Mouse (Mus musculus) stomach, postnatal 0 days (tissue): ENCODE measurements around the gene Ndufaf2. TPM values are rescaled to one million over a fixed set of nuclear protein-coding genes. Genes with fewer than 3 reads are reported as not detected.

Experiments used
- ATAC-seq: fragments of 200-750 bp; cut with Nextera tagmentation; 2 replicates; pipeline ENCODE4 v1.8.0; 2017; ENCODE audit not compliant: low FRiP score, low TSS enrichment
- DNase-seq: peaks from one replicate; pipeline ENCODE4 v3.0.0-alpha.2; 2016; ENCODE audit warnings: low spot score
- H3K27ac ChIP-seq: fragments of 300-500 bp; sonication (generic); replicated peaks from 2 replicates; pipeline ENCODE4 v1.5.1; 2014; ENCODE audit warnings: mild to moderate bottlenecking, control low read depth
- H3K27me3 ChIP-seq: fragments of 300-500 bp; sonication (generic); 2 replicates; pipeline ENCODE4 v1.6.1; 2014; ENCODE audit warnings: low read length; ENCODE audit not compliant: control insufficient read depth, insufficient read depth
- H3K36me3 ChIP-seq: fragments of 300-500 bp; sonication (generic); 2 replicates; pipeline ENCODE4 v1.6.1; 2014; ENCODE audit warnings: low read length, mixed read lengths; ENCODE audit not compliant: control insufficient read depth, insufficient read depth
- H3K4me1 ChIP-seq: fragments of 300-500 bp; sonication (generic); replicated peaks from 2 replicates; pipeline ENCODE4 v1.6.1; 2014; ENCODE audit warnings: antibody characterized with exemption; ENCODE audit not compliant: control insufficient read depth, insufficient read depth
- H3K4me2 ChIP-seq: fragments of 300-500 bp; sonication (generic); replicated peaks from 2 replicates; pipeline ENCODE4 v1.6.1; 2014; ENCODE audit warnings: low read depth, mild to moderate bottlenecking, control low read depth, moderate library complexity
- H3K4me3 ChIP-seq: fragments of 300-500 bp; sonication (generic); 2 replicates; pipeline ENCODE4 v1.5.1; 2014; ENCODE audit warnings: low read depth, low read length, control low read depth
- H3K9ac ChIP-seq: fragments of 300-500 bp; sonication (generic); 2 replicates; pipeline ENCODE4 v1.6.1; 2014; ENCODE audit warnings: mild to moderate bottlenecking, low read length, control low read depth, mixed read lengths
- H3K9me3 ChIP-seq: fragments of 300-500 bp; sonication (generic); 2 replicates; pipeline ENCODE4 v1.6.1; 2016; ENCODE audit warnings: low read length; ENCODE audit not compliant: control insufficient read depth
- CTCF ChIP-seq: IDR thresholded peaks from 2 replicates; pipeline ENCODE4 v1.5.1; 2016; ENCODE audit warnings: antibody characterized with exemption, low read depth, mild to moderate bottlenecking, moderate library complexity
- EP300 ChIP-seq: optimal IDR thresholded peaks from 2 replicates; pipeline ENCODE3; 2016; ENCODE audit warnings: antibody characterized with exemption
- WGBS: fragments of 180-500 bp; shearing (Covaris S2); extraction: QIAGEN DNeasy Blood & Tissue Kit; methylation state at CpG from one replicate; pipeline ENCODE4 v1.1.7; 2014; 5-methylcytosine and 5-hydroxymethylcytosine counted together
- polyA plus RNA-seq: library from polyadenylated mRNA; unstranded; fragments of >200 nt; fragmentation: Nextera tagmentation; extraction: Ambion mirVana; gene quantifications from 2 replicates; pipeline ENCODE4 v1.2.1, GENCODE M21; 2015

Ndufaf2 gene
- polyA plus RNA-seq, 1 experiment from 2014 or later = 44.9 TPM

DNA sequence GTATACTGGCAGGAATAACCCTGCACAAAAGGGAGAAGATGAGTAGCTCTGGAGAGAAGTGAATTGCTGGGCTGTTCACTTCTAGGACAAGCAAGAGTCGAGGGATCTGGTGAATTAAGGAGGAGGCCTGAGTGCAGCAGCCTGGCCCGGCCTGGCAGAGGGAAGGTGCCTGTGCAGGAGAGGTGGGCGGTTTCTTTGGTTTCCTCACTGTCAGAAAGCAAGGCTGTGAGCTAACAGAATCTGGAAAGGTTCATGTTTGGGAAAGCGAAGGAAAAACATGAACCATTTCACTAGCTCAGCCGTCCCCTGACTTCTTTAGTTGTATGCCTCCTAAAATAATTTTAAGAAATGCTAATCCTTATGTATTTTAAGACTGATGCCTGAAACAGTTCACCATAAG, 173.8 kb downstream of the Ndufaf2 start:
- no peaks in the 10 kb centered on the region for H3K27me3 ChIP-seq
- DNase-seq = no peak
- no peak overlapping the region for H3K4me2 ChIP-seq
- no peaks in the 10 kb centered on the region for H3K9me3 ChIP-seq
- TF ChIP-seq CTCF (no peak), EP300 (no peak)
- no peak overlapping the region for H3K4me3 ChIP-seq
- H3K4me1 ChIP-seq = no peaks in the 10 kb centered on the region
- no peak for ATAC-seq
- WGBS = 67% methylated on average over 5 of the region's 5 CpGs
- H3K27ac ChIP-seq = no peak overlapping the region
- no peaks in the 10 kb centered on the region for H3K36me3 ChIP-seq
- H3K9ac ChIP-seq = no peak overlapping the region

DNA sequence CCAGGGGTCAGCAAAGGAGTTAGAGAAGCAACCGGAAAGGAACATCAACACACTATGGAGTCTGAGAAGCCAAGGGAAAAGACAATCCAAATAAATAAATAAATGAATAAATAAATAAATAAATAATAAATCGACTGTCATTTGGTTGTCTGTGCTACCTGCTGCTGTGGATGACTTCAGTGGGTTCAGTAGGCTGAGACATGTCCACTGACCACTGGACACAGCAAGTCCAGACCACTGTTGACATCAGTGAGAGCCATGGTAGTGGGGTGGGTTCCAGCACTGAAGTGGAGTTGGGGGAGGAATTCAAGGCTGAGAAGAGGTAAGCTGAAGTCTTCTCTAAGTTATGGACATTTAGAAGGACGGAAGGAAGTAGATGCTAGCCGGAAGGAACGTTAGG, 174.2 kb downstream of the Ndufaf2 start:
- Histone ChIP-seq H3K9ac (no peak overlapping the region), H3K4me3 (no peak overlapping the region), H3K36me3 (no peaks in the 10 kb centered on the region), H3K27me3 (no peaks in the 10 kb centered on the region), H3K27ac (no peak overlapping the region), H3K4me1 (no peaks in the 10 kb centered on the region), H3K4me2 (no peak overlapping the region), H3K9me3 (no peaks in the 10 kb centered on the region)
- ATAC-seq = no peak
- DNase-seq = no peak
- 85% methylated on average over 5 of the region's 5 CpGs for WGBS
- TF ChIP-seq CTCF = no peak
- no peak for TF ChIP-seq EP300

DNA sequence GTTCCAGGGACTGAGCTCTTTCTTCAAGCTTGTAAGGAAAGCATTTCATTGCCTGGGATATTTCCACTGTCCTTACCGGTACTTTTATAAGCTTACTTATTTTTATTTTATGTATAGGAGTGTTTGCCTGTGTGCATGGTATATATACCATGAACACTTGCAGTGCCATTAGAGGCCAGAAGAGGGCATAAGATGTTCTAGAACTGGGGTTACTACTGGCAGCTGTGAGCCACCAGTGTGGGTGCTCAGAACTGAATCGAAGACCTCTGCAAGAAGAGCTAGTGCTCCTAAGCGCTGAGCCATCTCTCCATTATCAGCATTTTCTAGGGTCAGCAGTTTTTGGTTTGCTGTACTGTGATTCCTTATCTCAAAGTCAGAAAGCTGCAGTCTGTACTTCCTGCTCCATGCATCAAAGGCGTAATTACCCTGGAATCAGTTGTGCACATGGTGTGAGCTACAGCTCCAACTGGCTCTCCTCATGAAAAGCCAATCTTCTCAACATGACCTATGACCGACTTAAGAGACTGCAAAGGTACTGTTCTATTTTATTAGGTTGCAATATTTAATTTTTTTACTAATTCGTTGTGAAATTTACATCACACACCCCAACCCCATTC, 175.1 kb downstream of the Ndufaf2 start:
- Histone ChIP-seq H3K36me3 (no peaks in the 10 kb centered on the region), H3K4me3 (no peak overlapping the region), H3K4me1 (no peaks in the 10 kb centered on the region), H3K9me3 (no peaks in the 10 kb centered on the region), H3K4me2 (no peak overlapping the region), H3K27me3 (no peaks in the 10 kb centered on the region), H3K9ac (no peak overlapping the region), H3K27ac (no peak overlapping the region)
- ATAC-seq (no peak), DNase-seq (no peak)
- TF ChIP-seq CTCF (0 out of 2 replicates have a peak, but pooled peaks have one; percentile 18), EP300 (no peak)
- WGBS = 96% methylated on average over 6 of the region's 6 CpGs

DNA sequence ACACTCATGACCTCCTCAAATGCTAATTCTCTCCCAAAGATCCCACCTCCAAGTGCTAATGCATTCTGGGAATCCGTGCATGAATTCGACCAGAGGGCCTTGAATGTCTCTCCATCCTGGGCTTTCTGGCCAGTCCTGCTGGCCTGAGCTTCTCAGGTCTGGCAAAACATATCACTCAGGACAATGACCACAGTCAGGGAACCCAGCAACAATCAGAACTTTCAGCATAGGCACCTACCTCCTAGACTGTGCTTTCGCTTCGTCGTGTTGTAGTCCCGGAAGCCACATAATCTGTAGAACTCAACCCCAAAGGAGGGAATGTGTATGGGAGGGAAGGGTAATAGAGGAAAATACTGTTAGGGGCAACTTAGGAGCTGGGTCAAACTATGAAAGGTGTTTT, 179.0 kb downstream of the Ndufaf2 start:
- Histone ChIP-seq H3K4me3 (no peak overlapping the region), H3K4me1 (no peaks in the 10 kb centered on the region), H3K27ac (no peak overlapping the region), H3K27me3 (no peaks in the 10 kb centered on the region), H3K9me3 (no peaks in the 10 kb centered on the region), H3K9ac (no peak overlapping the region), H3K4me2 (no peak overlapping the region), H3K36me3 (no peaks in the 10 kb centered on the region)
- DNase-seq (no peak), ATAC-seq (no peak)
- 96% methylated on average over 6 of the region's 6 CpGs for WGBS
- TF ChIP-seq EP300 = no peak
- no peak for TF ChIP-seq CTCF

DNA sequence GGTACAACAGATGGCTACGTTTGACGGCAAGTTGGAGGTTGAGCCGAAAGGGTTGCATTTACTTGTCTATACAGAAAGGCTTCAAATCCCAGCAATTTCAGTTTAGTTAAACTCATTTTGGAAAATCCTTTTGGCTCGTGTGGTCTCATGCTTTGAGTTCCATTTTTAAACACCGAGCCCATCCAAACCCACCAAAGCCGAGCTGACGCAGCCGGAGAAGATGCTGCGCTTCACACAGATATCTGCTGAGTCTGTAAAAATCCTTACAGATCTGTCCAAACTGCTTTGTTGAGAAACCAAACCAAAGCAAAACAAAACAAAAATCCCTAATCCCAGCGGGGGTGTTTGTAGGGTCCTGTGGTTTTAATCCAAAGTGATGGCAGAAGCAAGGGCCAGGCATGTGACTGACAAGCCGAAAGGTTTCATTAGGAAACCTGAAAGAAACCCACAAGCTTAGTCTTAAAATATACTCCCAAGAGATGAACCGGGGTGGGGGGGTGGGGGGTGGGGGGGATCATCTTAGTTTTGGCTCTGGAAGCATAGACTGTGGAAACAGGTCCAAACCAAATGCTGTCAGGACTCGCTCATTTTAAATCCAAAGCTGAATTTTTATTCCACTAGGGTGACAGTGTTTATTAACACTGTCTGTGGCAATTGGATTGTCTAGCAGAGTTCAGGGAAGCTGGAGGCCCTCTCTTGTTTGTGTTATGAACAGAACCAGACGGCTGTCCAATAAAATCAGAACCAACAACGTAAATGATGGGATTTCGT, 181.4 kb downstream of the Ndufaf2 start:
- ATAC-seq (no peak), DNase-seq (no peak)
- TF ChIP-seq EP300 (no peak), CTCF (no peak)
- H3K4me3 ChIP-seq = no peak overlapping the region
- H3K9ac ChIP-seq = no peak overlapping the region
- no peaks in the 10 kb centered on the region for H3K9me3 ChIP-seq
- no peak overlapping the region for H3K4me2 ChIP-seq
- no peaks in the 10 kb centered on the region for H3K27me3 ChIP-seq
- 63% methylated on average over 16 of the region's 16 CpGs for WGBS
- H3K36me3 ChIP-seq = no peaks in the 10 kb centered on the region
- no peaks in the 10 kb centered on the region for H3K4me1 ChIP-seq
- no peak overlapping the region for H3K27ac ChIP-seq

DNA sequence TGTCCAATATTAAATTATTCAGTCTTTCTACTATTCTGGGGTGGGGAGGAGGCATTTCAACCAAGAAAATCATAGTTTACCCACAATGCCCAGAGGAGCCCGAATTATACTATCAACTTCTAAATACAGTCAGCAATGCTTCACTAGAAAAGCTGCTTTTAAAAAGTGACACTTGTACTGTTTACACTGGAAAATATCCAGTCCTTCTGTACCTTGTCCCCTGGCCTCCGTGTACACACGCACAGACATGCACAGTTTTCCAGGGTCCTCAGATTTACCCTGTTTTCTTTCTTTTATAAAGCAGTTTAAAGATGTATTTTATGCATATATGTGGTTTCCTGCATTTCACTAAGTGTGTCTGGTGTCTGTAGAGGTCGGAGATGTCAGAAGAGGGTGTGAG, 186.0 kb downstream of the Ndufaf2 start:
- H3K4me3 ChIP-seq = no peak overlapping the region
- no peaks in the 10 kb centered on the region for H3K27me3 ChIP-seq
- no peak overlapping the region for H3K27ac ChIP-seq
- DNase-seq = no peak
- no peaks in the 10 kb centered on the region for H3K36me3 ChIP-seq
- 56% methylated on average over 4 of the region's 4 CpGs for WGBS
- H3K4me1 ChIP-seq = 0 out of 2 replicates have a peak, but pooled peaks cover 3% of the 10 kb centered on the region
- no peak overlapping the region for H3K9ac ChIP-seq
- H3K9me3 ChIP-seq = no peaks in the 10 kb centered on the region
- TF ChIP-seq EP300 (no peak), CTCF (no peak)
- ATAC-seq = no peak
- no peak overlapping the region for H3K4me2 ChIP-seq
